Mouse (Mus musculus) CH12.LX (cell line): ENCODE data around the gene Lrp6. TPM values are rescaled to one million over a fixed set of nuclear protein-coding genes. Genes with fewer than 3 reads are reported as not detected.

ENCODE experiments used
- DNase-seq: peaks from one replicate; pipeline ENCODE4 v3.0.0-alpha.2; 2013; ENCODE audit errors: extremely low read depth
- H3K27ac ChIP-seq: 2 replicates; pipeline ENCODE4 v1.5.1; 2012; ENCODE audit warnings: low read depth, mild to moderate bottlenecking, control low read depth, moderate library complexity; ENCODE audit not compliant: insufficient read depth
- H3K27me3 ChIP-seq: replicated peaks from 2 replicates; pipeline ENCODE3; 2012; ENCODE audit warnings: inconsistent platforms
- H3K36me3 ChIP-seq, 2 experiments: replicated peaks in 1 of 2; 2 replicates each; pipeline versions ENCODE3 to v1.6.1; 2012; ENCODE audit warnings: inconsistent platforms in 1 of 2, low read length in 1 of 2, mild to moderate bottlenecking in 1 of 2, mixed read lengths in 1 of 2, moderate library complexity in 1 of 2; ENCODE audit not compliant: control insufficient read depth in 1 of 2, insufficient read depth in 1 of 2
- H3K4me1 ChIP-seq, 2 experiments: 2 replicates each; pipeline ENCODE4 v1.6.1; 2012; ENCODE audit warnings: inconsistent platforms in 1 of 2, moderate library complexity in 1 of 2; ENCODE audit not compliant: insufficient read depth in 2 of 2, control insufficient read depth in 1 of 2
- H3K4me2 ChIP-seq: 2 replicates; pipeline ENCODE4 v1.6.1; 2012; ENCODE audit warnings: low read depth, mild to moderate bottlenecking, control low read depth; ENCODE audit not compliant: poor library complexity, insufficient read depth, severe bottlenecking
- H3K4me3 ChIP-seq, 3 experiments: fragments of 150-350 bp in 1 of 3; sonication (generic) in 1 of 3; replicated peaks in 1 of 3; 2 replicates each; pipeline versions ENCODE3 to v1.5.1; 2011 to 2012; ENCODE audit warnings: low read depth in 2 of 3, low read length in 2 of 3, mild to moderate bottlenecking in 2 of 3, moderate library complexity in 2 of 3, control low read depth in 1 of 3, improper control_type of control experiment in 1 of 3, inconsistent platforms in 1 of 3, mixed read lengths in 1 of 3; ENCODE audit not compliant: poor library complexity in 1 of 3
- H3K79me2 ChIP-seq: replicated peaks from 2 replicates; pipeline ENCODE4 v1.6.1; 2012; ENCODE audit warnings: mild to moderate bottlenecking, moderate library complexity; ENCODE audit not compliant: control insufficient read depth, poor library complexity, insufficient read depth, severe bottlenecking; ENCODE audit errors: extremely low read depth
- H3K9ac ChIP-seq: 2 replicates; pipeline ENCODE4 v1.6.1; 2012; ENCODE audit warnings: low read depth, mild to moderate bottlenecking, control low read depth, moderate library complexity; ENCODE audit not compliant: insufficient read depth
- H3K9me3 ChIP-seq: replicated peaks from 2 replicates; pipeline ENCODE3; 2012; ENCODE audit warnings: low read length, inconsistent platforms, mixed read lengths
- CHD1 ChIP-seq: IDR thresholded peaks from 2 replicates; pipeline ENCODE4 v1.6.1; 2012; ENCODE audit warnings: low read depth, low read length, improper control_type of control experiment, inconsistent platforms
- CTCF ChIP-seq, 2 experiments: IDR thresholded peaks in 1 of 2; conservative IDR thresholded peaks in 1 of 2; 2 replicates each; pipeline ENCODE4 v1.5.1; 2011 to 2012; ENCODE audit warnings: low read depth in 2 of 2, low read length in 2 of 2, improper control_type of control experiment in 1 of 2, inconsistent platforms in 1 of 2, mild to moderate bottlenecking in 1 of 2, moderate library complexity in 1 of 2
- E2F4 ChIP-seq: IDR thresholded peaks from 2 replicates; pipeline ENCODE4 v1.6.1; 2011; ENCODE audit warnings: low read depth, low read length, improper control_type of control experiment; ENCODE audit not compliant: insufficient replicate concordance
- ELF1 ChIP-seq: IDR thresholded peaks from 2 replicates; pipeline ENCODE4 v1.6.1; 2014; ENCODE audit warnings: low read depth, mild to moderate bottlenecking, inconsistent platforms, low read length, improper control_type of control experiment
- EP300 ChIP-seq: IDR thresholded peaks from 2 replicates; pipeline ENCODE4 v1.6.1; 2011; ENCODE audit warnings: low read length, improper control_type of control experiment
- GABPA ChIP-seq: IDR thresholded peaks from 2 replicates; pipeline ENCODE4 v1.6.1; 2012; ENCODE audit warnings: low read depth, low read length, improper control_type of control experiment, inconsistent platforms; ENCODE audit not compliant: insufficient replicate concordance
- HCFC1 ChIP-seq: IDR thresholded peaks from 2 replicates; pipeline ENCODE4 v1.6.1; 2012; ENCODE audit warnings: low read depth, mild to moderate bottlenecking, inconsistent platforms, low read length, improper control_type of control experiment
- JUN ChIP-seq: IDR thresholded peaks from 2 replicates; pipeline ENCODE4 v1.6.1; 2011; ENCODE audit warnings: low read depth, mild to moderate bottlenecking, low read length, improper control_type of control experiment, moderate library complexity; ENCODE audit not compliant: insufficient read depth
- MAFK ChIP-seq: IDR thresholded peaks from 2 replicates; pipeline ENCODE4 v1.6.1; 2011; ENCODE audit warnings: low read length, improper control_type of control experiment; ENCODE audit not compliant: insufficient replicate concordance
- MAX ChIP-seq: IDR thresholded peaks from 2 replicates; pipeline ENCODE4 v1.6.1; 2011; ENCODE audit warnings: low read length, improper control_type of control experiment
- MAZ ChIP-seq: IDR thresholded peaks from 2 replicates; pipeline ENCODE4 v1.6.1; 2012; ENCODE audit warnings: low read depth, mild to moderate bottlenecking, inconsistent platforms, low read length, improper control_type of control experiment, moderate library complexity
- MEF2A ChIP-seq: IDR thresholded peaks from 2 replicates; pipeline ENCODE4 v1.6.1; 2014; ENCODE audit warnings: low read depth, mild to moderate bottlenecking, inconsistent platforms, low read length, improper control_type of control experiment, borderline replicate concordance
- MXI1 ChIP-seq: IDR thresholded peaks from 2 replicates; pipeline ENCODE4 v1.6.1; 2011; ENCODE audit warnings: mild to moderate bottlenecking, low read depth, low read length, improper control_type of control experiment
- PAX5 ChIP-seq: IDR thresholded peaks from 2 replicates; pipeline ENCODE4 v1.6.1; 2012; ENCODE audit warnings: low read length, inconsistent platforms, mixed read lengths
- POLR2A ChIP-seq: IDR thresholded peaks from 2 replicates; pipeline ENCODE4 v1.6.1; 2011; ENCODE audit warnings: low read depth, mild to moderate bottlenecking, improper control_type of control experiment, low read length
- POLR2AphosphoS2 ChIP-seq: IDR thresholded peaks from 2 replicates; pipeline ENCODE4 v1.6.1; 2011; ENCODE audit warnings: low read depth, low read length, improper control_type of control experiment
- SIN3A ChIP-seq: IDR thresholded peaks from 2 replicates; pipeline ENCODE4 v1.6.1; 2012; ENCODE audit warnings: low read length, improper control_type of control experiment, inconsistent platforms
- SMC3 ChIP-seq: IDR thresholded peaks from 2 replicates; pipeline ENCODE4 v1.6.1; 2011; ENCODE audit warnings: low read depth, low read length, improper control_type of control experiment
- TBP ChIP-seq: conservative IDR thresholded peaks from 2 replicates; pipeline ENCODE4 v1.6.1; 2011; ENCODE audit warnings: low read depth, low read length, improper control_type of control experiment
- TCF12 ChIP-seq: IDR thresholded peaks from 2 replicates; pipeline ENCODE4 v1.6.1; 2014; ENCODE audit warnings: low read depth, mild to moderate bottlenecking, inconsistent platforms, low read length, improper control_type of control experiment
- UBTF ChIP-seq: IDR thresholded peaks from 2 replicates; pipeline ENCODE4 v1.6.1; 2012; ENCODE audit warnings: low read depth, mild to moderate bottlenecking, inconsistent platforms, low read length, improper control_type of control experiment, moderate library complexity
- USF1 ChIP-seq: IDR thresholded peaks from 2 replicates; pipeline ENCODE4 v1.6.1; 2014; ENCODE audit warnings: low read depth, mild to moderate bottlenecking, inconsistent platforms, low read length, improper control_type of control experiment
- USF2 ChIP-seq: conservative IDR thresholded peaks from 2 replicates; pipeline ENCODE4 v1.6.1; 2011; ENCODE audit warnings: low read depth, low read length, improper control_type of control experiment
- ZC3H11A ChIP-seq: IDR thresholded peaks from 2 replicates; pipeline ENCODE4 v1.6.1; 2012; ENCODE audit warnings: low read depth, mild to moderate bottlenecking, inconsistent platforms, low read length, improper control_type of control experiment
- ZNF384 ChIP-seq: IDR thresholded peaks from 2 replicates; pipeline ENCODE4 v1.6.1; 2012; ENCODE audit warnings: low read depth, low read length, improper control_type of control experiment, inconsistent platforms
- dilution Hi-C: fragments of 300-500 bp; cut with MboI; formaldehyde crosslinking; loops from 2 replicates; pipeline ENCODE4 v1.14.3; 2020; ENCODE audit warnings: low sequenced_read_pairs; ENCODE audit not compliant: extremely low pct_unique_long_range_greater_than_20kb, extremely low pct_ligation_motif_present
- in situ Hi-C: fragments of 300-500 bp; cut with MboI; formaldehyde crosslinking; loops from 3 replicates; pipeline ENCODE4 v1.14.3; 2019; ENCODE audit warnings: low sequenced_read_pairs, low pct_ligation_motif_present, low pct_unique_long_range_greater_than_20kb, mixed read lengths
- polyA plus RNA-seq: library from polyadenylated mRNA; unstranded; fragments of >175 nt; gene quantifications from 2 replicates; pipeline ENCODE4 v1.2.1, GENCODE M21; 2012; ENCODE audit warnings: low read depth; ENCODE audit not compliant: insufficient read length
- total RNA-seq, 2 experiments: library from RNA; depleted of rRNA; stranded (reverse); fragments of 300-350 nt in 1 of 2; fragments of >200 nt in 1 of 2; gene quantifications; 2 replicates each; pipeline ENCODE4 v1.2.3; 2012 to 2014

Lrp6 gene
- total and polyA plus RNA-seq, 3 experiments, result 12.4 to 15.6 (median 13.3) TPM

DNA sequence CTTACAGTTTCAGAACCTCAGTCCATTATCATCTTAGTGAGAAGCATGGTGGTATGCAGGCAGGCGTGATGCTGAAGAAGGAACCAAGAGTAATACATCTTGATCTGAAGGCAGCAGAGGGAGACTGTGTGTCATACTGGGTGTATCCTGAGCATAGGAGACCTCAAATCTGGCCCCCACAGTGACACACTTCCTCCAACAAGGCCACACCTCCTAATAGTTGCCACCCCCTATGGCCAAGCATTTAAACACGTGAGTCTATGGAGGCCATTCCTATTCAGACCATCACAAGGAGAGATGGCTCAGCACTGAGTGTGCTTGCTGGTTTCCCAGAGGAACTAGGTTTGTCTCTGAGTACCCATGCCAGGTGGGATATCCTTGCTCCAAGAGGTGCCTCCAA, 24.8 kb upstream of the Lrp6 start:
- in situ Hi-C loops (no loop called here), dilution Hi-C loops (no loop called here)
- H3K9ac ChIP-seq, result no peak overlapping the region
- no peak for DNase-seq
- TF ChIP-seq ZNF384, result no peak
- no peak for TF ChIP-seq E2F4
- TF ChIP-seq POLR2A, result no peak
- TF ChIP-seq SIN3A, result no peak
- no peak for TF ChIP-seq TCF12
- TF ChIP-seq USF1, result no peak
- no peak for TF ChIP-seq MAFK
- no peak for TF ChIP-seq MXI1
- TF ChIP-seq USF2, result no peak
- no peak for TF ChIP-seq SMC3
- TF ChIP-seq MEF2A, result no peak
- TF ChIP-seq PAX5, result no peak
- TF ChIP-seq CTCF (conservative IDR thresholded peaks at IDR 0.05 in 1 of 2, IDR thresholded peaks at IDR 0.05 in 1 of 2; ENCODE audit: low read depth in 2 of 2, low read length in 2 of 2), result no peak
- TF ChIP-seq TBP, result no peak
- no peak for TF ChIP-seq CHD1
- H3K4me3 ChIP-seq, result no peak overlapping the region
- H3K4me2 ChIP-seq, result no peak overlapping the region
- no peak overlapping the region for H3K27ac ChIP-seq
- no peaks in the 10 kb centered on the region for H3K27me3 ChIP-seq
- no peaks in the 10 kb centered on the region for H3K79me2 ChIP-seq
- no peaks in the 10 kb centered on the region for H3K4me1 ChIP-seq
- H3K9me3 ChIP-seq, result no peaks in the 10 kb centered on the region
- H3K36me3 ChIP-seq, result no peaks in the 10 kb centered on the region

DNA sequence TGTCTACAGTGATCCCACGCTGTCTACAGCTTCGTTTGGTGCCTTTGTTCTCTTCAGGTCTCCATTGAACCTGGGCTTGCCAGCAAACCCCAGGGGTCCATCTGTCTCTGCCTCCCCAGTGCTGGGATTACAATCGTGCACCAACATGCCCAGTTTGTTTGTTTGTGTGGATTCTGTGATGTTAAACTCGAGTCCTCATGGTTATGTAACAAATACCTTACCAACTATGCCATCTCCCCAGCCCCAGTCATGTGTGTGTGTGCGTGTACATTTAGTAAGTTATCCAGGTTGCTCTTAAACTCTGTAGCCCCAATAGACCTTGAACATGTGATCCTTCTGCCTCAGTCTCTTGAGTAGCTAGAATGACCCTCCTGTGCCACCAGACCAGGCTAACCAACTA, 19.5 kb upstream of the Lrp6 start:
- DNase-seq, result no peak
- no peak for TF ChIP-seq EP300
- TF ChIP-seq POLR2AphosphoS2, result no peak
- TF ChIP-seq CHD1, result no peak
- no peak for TF ChIP-seq HCFC1
- TF ChIP-seq GABPA, result no peak
- TF ChIP-seq POLR2A, result no peak
- no peak for TF ChIP-seq USF2
- TF ChIP-seq UBTF, result no peak
- no peak for TF ChIP-seq JUN
- TF ChIP-seq ELF1, result no peak
- no peak for TF ChIP-seq MEF2A
- no peak for TF ChIP-seq ZC3H11A
- no peak for TF ChIP-seq PAX5
- no peak for TF ChIP-seq MAZ
- TF ChIP-seq MAX, result no peak
- no peak for TF ChIP-seq TCF12
- TF ChIP-seq TBP, result no peak
- in situ Hi-C loops, result no loop called here
- Histone ChIP-seq H3K36me3 (no peaks in the 10 kb centered on the region), H3K27ac (no peak overlapping the region), H3K4me3 (no peak overlapping the region), H3K27me3 (peaks cover 3% of the 10 kb centered on the region), H3K9ac (no peak overlapping the region), H3K79me2 (no peaks in the 10 kb centered on the region), H3K4me2 (no peak overlapping the region), H3K9me3 (no peaks in the 10 kb centered on the region), H3K4me1 (no peaks in the 10 kb centered on the region)
- dilution Hi-C loops, result no loop called here
